Mouse (Mus musculus) liver, embryonic 18 days (tissue): ENCODE results near the gene Phyhipl. TPM values are rescaled to one million over a fixed set of nuclear protein-coding genes. Genes with fewer than 3 reads are reported as not detected.

ENCODE experiments used
- polyA plus RNA-seq: library from polyadenylated mRNA; depleted of rRNA; stranded (reverse); fragments of >200 nt; gene quantifications from 2 replicates; pipeline ENCODE4 v1.2.3, GENCODE M21; 2012; rRNA removed

Gene Phyhipl
- polyA plus RNA-seq: 0.01 TPM in 1 of 2 replicates, not detected in the other

DNA sequence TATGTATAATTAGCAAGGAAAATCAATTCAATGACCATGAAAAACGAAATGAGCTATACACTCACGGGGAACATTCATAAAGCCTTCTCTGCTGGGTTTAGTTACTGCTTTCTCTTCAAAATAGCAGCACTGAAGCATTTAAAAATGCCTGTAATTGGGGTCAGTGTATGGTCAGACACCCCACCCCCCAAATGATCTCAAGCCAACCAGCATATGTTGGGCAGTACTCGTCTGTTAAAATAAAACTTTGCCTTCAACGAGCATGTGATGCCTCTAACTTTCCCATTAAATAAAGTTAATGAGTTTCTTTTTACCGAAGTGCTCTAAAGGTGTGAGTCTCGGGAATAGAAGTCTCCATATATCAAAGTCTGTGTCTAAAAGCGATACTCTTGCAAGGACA, at the start of gene Phyhipl:
TSS of gene Phyhipl (minus strand) at position 138 of the 400 bp plus-strand sequence.

Other genes starting within 250 kb of the Phyhipl start
- gene Fam13c, start 215.5 kb downstream of the Phyhipl start, polyA plus RNA-seq: 0.06 TPM in 2 replicates